Mouse (Mus musculus) spleen, adult 18-20 months (tissue): ENCODE results near the gene Gm4847.

Source experiments
- DNase-seq, 2 experiments: peaks; one replicate each; pipeline ENCODE4 v3.0.0; 2022; ENCODE audit warnings: mixed read lengths in 2 of 2

The Gm4847 gene

DNA sequence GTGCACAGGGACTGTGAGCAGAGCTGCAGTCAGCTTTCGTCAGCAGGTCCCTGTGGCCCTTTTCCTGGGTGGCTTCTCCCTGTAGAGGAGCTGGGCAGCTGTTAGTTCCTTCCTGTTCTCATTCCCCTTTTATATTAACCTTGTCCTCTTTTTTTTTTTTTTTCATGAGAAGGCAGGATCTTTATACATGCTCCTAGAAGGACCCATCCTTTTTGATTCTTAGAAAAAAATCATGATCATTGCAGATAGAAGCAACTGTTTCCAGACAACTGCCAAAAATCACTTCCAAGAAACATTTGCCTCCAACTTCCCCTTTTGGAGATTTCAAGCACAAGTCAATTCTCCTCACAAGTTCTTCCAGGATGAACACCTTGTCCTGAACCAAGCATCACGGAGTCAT is at the start of gene Gm4847:
TSS of gene Gm4847 (minus strand) at position 101 of the 400 bp plus-strand sequence.
- no peak for DNase-seq

DNA sequence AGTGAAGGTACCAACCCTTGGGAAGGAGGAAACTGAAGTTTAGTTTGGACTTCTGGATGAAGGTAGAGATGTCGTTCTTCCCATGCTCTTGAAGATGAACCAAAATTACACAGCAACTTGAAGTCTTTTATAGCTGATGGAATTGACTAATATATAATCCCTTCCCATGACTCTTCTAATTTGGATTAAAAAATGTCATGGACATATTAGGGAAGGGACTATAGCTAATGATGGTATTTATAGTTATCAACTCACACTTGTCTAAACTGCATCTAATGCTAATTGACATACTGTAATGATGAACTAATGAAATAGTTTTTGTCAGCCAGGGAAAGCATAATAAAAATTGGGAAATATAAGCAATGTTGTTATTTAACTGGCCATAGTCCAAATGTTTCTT is 34.3 kb upstream of the Gm4847 start, which contains the start of gene Fmo9:
TSS of gene Fmo9 (minus strand) at position 101 of the 400 bp plus-strand sequence.
- DNase-seq, result no peak

GRCm38 (mm10) chr1:166669264-166669663 is 21.8 kb upstream of the Gm4847 start:
- DNase-seq, result no peak

- no peak for DNase-seq
Measured at GRCm38 (mm10) chr1:166660800-166661199, 13.3 kb upstream of the Gm4847 start.
